Mouse (Mus musculus) lung, embryonic 14.5 days (tissue): ENCODE data around the gene Ap5z1. TPM values are rescaled to one million over a fixed set of nuclear protein-coding genes. Genes with fewer than 3 reads are reported as not detected.

Experiments used
- ATAC-seq: fragments of 200-750 bp; cut with Nextera tagmentation; 2 replicates; pipeline ENCODE4 v1.8.0; 2017; ENCODE audit warnings: mild to moderate bottlenecking, moderate TSS enrichment, moderate library complexity; ENCODE audit not compliant: insufficient read depth
- DNase-seq: peaks from one replicate; pipeline ENCODE4 v3.0.0-alpha.2; 2015
- H3K27ac ChIP-seq: fragments of 300-500 bp; sonication (generic); 2 replicates; pipeline ENCODE4 v1.5.1; 2014; ENCODE audit warnings: low read depth, mild to moderate bottlenecking, moderate library complexity
- H3K27me3 ChIP-seq: fragments of 300-500 bp; sonication (generic); 2 replicates; pipeline ENCODE4 v1.6.1; 2014; ENCODE audit warnings: low read length, control low read depth; ENCODE audit not compliant: insufficient read depth
- H3K36me3 ChIP-seq: fragments of 300-500 bp; sonication (generic); 2 replicates; pipeline ENCODE4 v1.6.1; 2014; ENCODE audit warnings: control low read depth; ENCODE audit not compliant: insufficient read depth
- H3K4me1 ChIP-seq: fragments of 300-500 bp; sonication (generic); 2 replicates; pipeline ENCODE4 v1.6.1; 2014; ENCODE audit warnings: antibody characterized with exemption, control low read depth; ENCODE audit not compliant: insufficient read depth
- H3K4me2 ChIP-seq: fragments of 300-500 bp; sonication (generic); 2 replicates; pipeline ENCODE4 v1.6.1; 2014; ENCODE audit warnings: mild to moderate bottlenecking
- H3K4me3 ChIP-seq: fragments of 300-500 bp; sonication (generic); 2 replicates; pipeline ENCODE4 v1.5.1; 2014; ENCODE audit warnings: low read depth, low read length
- H3K9ac ChIP-seq: fragments of 300-500 bp; sonication (generic); 2 replicates; pipeline ENCODE4 v1.6.1; 2014
- H3K9me3 ChIP-seq: fragments of 300-500 bp; sonication (generic); 2 replicates; pipeline ENCODE4 v1.6.1; 2016; ENCODE audit warnings: low read depth, low read length, control low read depth
- CTCF ChIP-seq: IDR thresholded peaks from 2 replicates; pipeline ENCODE4 v1.5.1; 2016; ENCODE audit warnings: antibody characterized with exemption, low read depth
- WGBS: fragments of 180-500 bp; shearing (Covaris S2); extraction: QIAGEN DNeasy Blood & Tissue Kit; methylation state at CpG from one replicate; pipeline ENCODE4 v1.1.7; 2014; 5-methylcytosine and 5-hydroxymethylcytosine counted together
- polyA plus RNA-seq: library from polyadenylated mRNA; unstranded; fragments of >200 nt; fragmentation: Nextera tagmentation; extraction: Ambion mirVana; gene quantifications from 2 replicates; pipeline ENCODE4 v1.2.1, GENCODE M21; 2014

The Ap5z1 gene
- polyA plus RNA-seq, 1 experiment from 2014 or later: 9.9 TPM

DNA sequence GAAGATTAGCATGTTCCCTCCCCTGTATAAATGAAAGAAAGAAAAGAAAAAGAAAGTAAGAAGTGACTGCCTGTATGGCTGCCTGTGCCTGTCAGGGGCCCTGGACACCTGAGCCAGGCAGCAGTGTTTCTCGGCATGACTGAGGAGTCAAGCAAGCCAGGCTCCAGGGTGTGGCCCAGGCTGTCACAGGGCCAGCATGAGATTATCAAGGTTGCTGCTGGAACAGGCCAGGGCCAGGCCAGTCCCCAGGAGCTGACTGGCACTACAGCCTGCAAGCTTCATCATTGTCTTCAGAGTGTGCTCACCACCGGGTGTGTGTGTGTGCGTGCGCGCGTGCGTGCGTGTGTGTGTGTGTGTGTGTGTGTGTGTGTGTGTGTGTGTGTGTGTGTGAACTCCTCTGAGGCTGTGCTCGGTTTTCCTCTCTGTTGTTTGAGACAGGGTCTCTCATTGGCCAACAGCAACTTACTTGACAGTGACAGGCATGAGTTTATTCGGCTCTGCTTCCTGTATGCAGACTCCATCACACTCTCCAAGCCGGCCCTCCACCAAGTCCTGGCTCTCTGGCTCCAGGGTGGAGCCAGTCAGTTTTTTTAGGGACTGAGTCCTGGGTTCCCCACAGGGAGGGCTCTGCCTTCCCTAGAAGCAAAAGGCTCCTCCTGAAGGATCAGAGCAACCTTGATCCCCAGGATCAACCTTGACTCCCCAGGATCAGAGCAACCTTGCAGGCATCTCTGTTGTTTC, 18.8 kb upstream of the Ap5z1 start:
- DNase-seq (no peak), ATAC-seq (no peak)
- H3K9me3 ChIP-seq: no peaks in the 10 kb centered on the region
- H3K4me1 ChIP-seq: peaks cover 19% of the 10 kb centered on the region
- H3K4me3 ChIP-seq: no peak overlapping the region
- H3K9ac ChIP-seq: no peak overlapping the region
- 57% methylated on average over 11 of the region's 11 CpGs for WGBS
- peak overlapping the region; percentile 36; the same call in 1 of the 2 replicates for H3K27ac ChIP-seq
- H3K27me3 ChIP-seq: no peaks in the 10 kb centered on the region
- H3K36me3 ChIP-seq: peaks cover 12% of the 10 kb centered on the region
- no peak overlapping the region for H3K4me2 ChIP-seq
- TF ChIP-seq CTCF: no peak

DNA sequence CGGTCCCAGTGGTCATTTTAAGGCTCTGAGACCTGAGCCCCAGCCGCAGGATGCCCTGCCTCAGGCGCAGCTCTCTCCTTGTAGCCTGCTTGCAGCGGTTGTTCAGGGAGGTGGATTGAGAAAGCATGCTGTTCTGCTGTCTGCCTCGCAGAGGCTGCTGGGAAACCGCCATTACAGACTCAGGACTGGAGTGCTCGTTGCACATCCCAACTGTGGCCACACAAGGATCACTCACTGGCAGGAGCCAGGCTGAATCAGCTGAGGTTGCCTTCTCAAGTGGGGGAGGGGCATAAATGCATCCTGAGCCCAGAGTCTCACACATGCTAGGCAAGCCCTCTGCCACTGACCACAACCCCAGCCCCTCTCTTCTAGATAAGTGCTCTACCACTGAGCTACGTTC, 18.0 kb upstream of the Ap5z1 start:
- WGBS: 45% methylated on average over 8 of the region's 8 CpGs
- no peak overlapping the region for H3K27ac ChIP-seq
- peak; percentile 41 for DNase-seq
- TF ChIP-seq CTCF: no peak
- H3K4me1 ChIP-seq: peaks cover 17% of the 10 kb centered on the region
- H3K9me3 ChIP-seq: no peaks in the 10 kb centered on the region
- ATAC-seq: no peak
- no peak overlapping the region for H3K4me3 ChIP-seq
- H3K27me3 ChIP-seq: no peaks in the 10 kb centered on the region
- no peak overlapping the region for H3K9ac ChIP-seq
- no peak overlapping the region for H3K4me2 ChIP-seq
- H3K36me3 ChIP-seq: peaks cover 19% of the 10 kb centered on the region

DNA sequence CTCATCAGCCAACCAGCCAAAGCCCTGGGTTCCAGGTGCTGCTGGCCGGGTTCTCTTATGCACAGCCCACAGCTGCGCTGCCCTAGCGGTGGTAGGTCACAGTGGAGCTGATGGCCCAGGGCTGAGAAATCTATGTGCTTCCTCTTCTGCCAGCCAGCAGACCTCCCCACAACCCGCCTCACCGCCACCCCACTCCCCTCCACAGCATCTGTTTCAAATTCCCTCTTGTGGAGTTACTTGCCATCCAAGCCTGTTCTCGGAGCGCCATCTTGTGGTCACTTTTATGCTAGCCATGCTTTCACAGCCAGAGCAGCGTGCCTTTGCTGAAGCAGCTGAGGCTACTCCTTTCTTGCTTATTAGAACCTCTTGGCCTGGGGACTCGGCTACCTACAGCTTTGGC, 15.7 kb upstream of the Ap5z1 start:
- H3K27me3 ChIP-seq: no peaks in the 10 kb centered on the region
- WGBS: 4% methylated on average over 9 of the region's 9 CpGs
- peak overlapping the region; percentile 23; the same call in 1 of the 2 replicates for H3K4me2 ChIP-seq
- DNase-seq (peak; percentile 99), ATAC-seq (peak; percentile 77)
- H3K27ac ChIP-seq: no peak overlapping the region
- peaks cover 34% of the 10 kb centered on the region for H3K36me3 ChIP-seq
- no peak overlapping the region for H3K4me3 ChIP-seq
- H3K9me3 ChIP-seq: no peaks in the 10 kb centered on the region
- peak; percentile 99 for TF ChIP-seq CTCF
- peaks cover 6% of the 10 kb centered on the region for H3K4me1 ChIP-seq
- H3K9ac ChIP-seq: no peak overlapping the region

DNA sequence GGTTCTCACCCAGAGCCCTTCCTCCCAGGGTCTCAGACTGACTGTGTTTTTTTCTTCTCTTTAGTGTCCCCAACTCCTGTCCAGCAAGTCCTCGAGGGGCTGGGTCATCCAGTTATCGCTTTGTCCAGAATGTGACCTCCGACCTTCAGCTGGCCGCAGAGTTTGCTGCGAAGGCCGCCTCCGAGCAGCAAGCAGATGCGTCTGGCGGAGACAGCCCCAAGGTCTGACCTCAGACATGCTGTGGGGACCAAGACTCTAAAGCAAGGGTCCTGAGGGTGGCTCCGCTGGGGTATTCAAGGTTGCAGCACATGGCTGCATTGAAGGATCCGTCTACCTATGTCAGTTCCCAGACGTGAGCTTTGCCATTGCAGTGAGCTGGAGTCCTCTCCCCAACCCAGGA, 15.1 kb upstream of the Ap5z1 start:
- H3K9me3 ChIP-seq: no peaks in the 10 kb centered on the region
- no peaks in the 10 kb centered on the region for H3K27me3 ChIP-seq
- DNase-seq: no peak
- no peak overlapping the region for H3K4me3 ChIP-seq
- no peak overlapping the region for H3K9ac ChIP-seq
- TF ChIP-seq CTCF: no peak
- H3K4me1 ChIP-seq: peaks cover 6% of the 10 kb centered on the region
- H3K27ac ChIP-seq: no peak overlapping the region
- 46% methylated on average over 12 of the region's 12 CpGs for WGBS
- H3K4me2 ChIP-seq: no peak overlapping the region
- ATAC-seq: no peak
- H3K36me3 ChIP-seq: peaks cover 40% of the 10 kb centered on the region

DNA sequence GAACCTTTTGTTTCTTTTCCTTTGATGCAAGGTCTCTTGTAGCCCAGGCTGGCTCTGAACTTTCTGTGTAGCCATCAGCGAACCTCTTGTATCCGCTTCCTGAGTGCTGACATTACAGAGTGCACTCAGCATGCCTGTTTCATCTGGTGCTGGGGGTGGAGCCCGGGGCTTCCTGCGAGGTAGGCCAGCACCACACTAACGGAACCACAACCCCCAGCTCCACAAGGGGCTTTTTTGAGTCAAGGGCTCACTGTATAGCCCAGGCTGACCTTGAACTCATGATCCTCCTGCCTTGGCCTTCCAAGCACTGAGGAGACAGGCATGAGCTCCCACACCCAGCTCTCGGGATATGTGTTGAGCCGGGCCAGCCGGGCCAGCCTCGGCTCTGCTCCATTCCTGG, 12.9 kb upstream of the Ap5z1 start:
- Histone ChIP-seq H3K9me3 (no peaks in the 10 kb centered on the region), H3K4me1 (no peaks in the 10 kb centered on the region), H3K4me3 (no peak overlapping the region), H3K27me3 (no peaks in the 10 kb centered on the region), H3K9ac (no peak overlapping the region), H3K27ac (no peak overlapping the region), H3K4me2 (no peak overlapping the region), H3K36me3 (peaks cover 59% of the 10 kb centered on the region)
- DNase-seq (no peak), ATAC-seq (no peak)
- TF ChIP-seq CTCF: no peak
- WGBS: 88% methylated on average over 9 of the region's 9 CpGs

DNA sequence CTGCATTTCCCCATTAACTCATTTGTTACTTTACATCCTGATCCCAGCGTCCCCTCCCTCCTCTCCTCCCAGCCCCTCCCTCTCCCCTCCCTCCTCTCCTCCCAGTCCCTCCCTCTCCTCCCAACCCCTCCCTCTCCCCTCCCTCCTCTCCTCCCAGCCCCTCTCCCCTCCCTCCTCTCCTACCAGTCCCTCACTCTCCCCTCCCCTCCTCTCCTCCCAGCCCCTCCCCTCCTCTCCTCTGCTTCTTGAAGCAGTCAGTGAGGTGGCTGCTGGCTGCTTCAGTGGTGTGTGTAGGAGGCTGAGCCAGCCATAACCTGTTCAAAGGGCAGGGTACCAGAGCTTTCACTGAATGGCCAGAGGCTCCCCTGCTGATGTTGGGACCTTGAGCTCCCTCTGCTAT, 12.0 kb upstream of the Ap5z1 start:
- DNase-seq (no peak), ATAC-seq (no peak)
- Histone ChIP-seq H3K36me3 (peaks cover 64% of the 10 kb centered on the region), H3K9ac (no peak overlapping the region), H3K4me3 (no peak overlapping the region), H3K9me3 (no peaks in the 10 kb centered on the region), H3K4me2 (no peak overlapping the region), H3K27me3 (no peaks in the 10 kb centered on the region), H3K27ac (no peak overlapping the region), H3K4me1 (no peaks in the 10 kb centered on the region)
- WGBS: 23% methylated on average over 1 of the region's 1 CpGs
- no peak for TF ChIP-seq CTCF

DNA sequence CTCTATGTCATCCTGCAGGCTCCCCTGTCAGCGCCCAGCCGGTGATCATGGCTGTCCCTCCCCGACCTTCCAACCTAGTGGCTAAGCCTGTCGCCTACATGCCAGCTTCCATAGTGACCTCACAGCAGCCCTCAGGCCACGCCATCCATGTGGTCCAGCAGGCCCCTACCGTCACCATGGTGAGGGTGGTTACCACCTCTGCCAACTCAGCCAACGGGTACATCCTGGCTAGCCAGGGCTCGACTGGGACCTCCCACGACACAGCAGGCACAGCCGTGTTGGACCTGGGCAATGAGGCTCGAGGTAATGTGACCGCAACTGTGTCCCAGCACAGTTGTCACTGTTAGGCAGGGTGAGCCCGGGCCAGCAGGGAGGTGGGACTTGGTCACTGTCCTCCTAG, 10.0 kb upstream of the Ap5z1 start:
- DNase-seq: no peak
- peaks cover 81% of the 10 kb centered on the region for H3K36me3 ChIP-seq
- H3K4me1 ChIP-seq: no peaks in the 10 kb centered on the region
- no peak overlapping the region for H3K4me3 ChIP-seq
- H3K9me3 ChIP-seq: no peaks in the 10 kb centered on the region
- H3K27me3 ChIP-seq: no peaks in the 10 kb centered on the region
- no peak overlapping the region for H3K27ac ChIP-seq
- no peak for TF ChIP-seq CTCF
- no peak overlapping the region for H3K9ac ChIP-seq
- ATAC-seq: no peak
- no peak overlapping the region for H3K4me2 ChIP-seq
- WGBS: 89% methylated on average over 13 of the region's 13 CpGs
